Mouse (Mus musculus): Measurements from ENCODE around the gene Skil. TPM values are rescaled to one million over a fixed set of nuclear protein-coding genes. Genes with fewer than 3 reads are reported as not detected.

The Skil gene
- total RNA-seq, 4 experiments from 2014 or later: 29.2 to 39.4 (median 34.0) TPM

GRCm38 (mm10) chr3:31083507-31084245 is 11.2 kb upstream of the Skil start:
- no peak for DNase-seq

GRCm38 (mm10) chr3:31085000-31085399 is 9.9 kb upstream of the Skil start:
- DNase-seq: no peak

GRCm38 (mm10) chr3:31088789-31089775 is 5.8 kb upstream of the Skil start:
- no peak for DNase-seq

GRCm38 (mm10) chr3:31089956-31090355 is 4.9 kb upstream of the Skil start:
- DNase-seq: no peak

GRCm38 (mm10) chr3:31093196-31093595 is 1.7 kb upstream of the Skil start:
- peak; percentile 29 for DNase-seq

- DNase-seq: peak; percentile 49
Observed at GRCm38 (mm10) chr3:31093627-31094351, 1.1 kb upstream of the Skil start.

GRCm38 (mm10) chr3:31095179-31095490 is 277 bp downstream of the Skil start:
- DNase-seq: no peak

GRCm38 (mm10) chr3:31095491-31096154 is 765 bp downstream of the Skil start:
- DNase-seq: peak; percentile 66

- DNase-seq: no peak
Observed at GRCm38 (mm10) chr3:31096155-31097101, 1.6 kb downstream of the Skil start.

- no peak for DNase-seq
Observed at GRCm38 (mm10) chr3:31097102-31097720, 2.4 kb downstream of the Skil start.

GRCm38 (mm10) chr3:31097976-31098375 is 3.1 kb downstream of the Skil start:
- peak; percentile 38 for DNase-seq

- DNase-seq: no peak
Observed at GRCm38 (mm10) chr3:31098556-31098955, 3.7 kb downstream of the Skil start.

- no peak for DNase-seq
Observed at GRCm38 (mm10) chr3:31100026-31100425, 5.2 kb downstream of the Skil start.

- DNase-seq: no peak
Observed at GRCm38 (mm10) chr3:31100802-31101201, 5.9 kb downstream of the Skil start.

GRCm38 (mm10) chr3:31104936-31105335 is 10.1 kb downstream of the Skil start:
- no peak for DNase-seq

- no peak for DNase-seq
Observed at GRCm38 (mm10) chr3:31106597-31106996, 11.7 kb downstream of the Skil start.

- no peak for DNase-seq
Observed at GRCm38 (mm10) chr3:31107674-31108073, 12.8 kb downstream of the Skil start.

GRCm38 (mm10) chr3:31109108-31109507 is 14.2 kb downstream of the Skil start:
- no peak for DNase-seq

- DNase-seq: no peak
Observed at GRCm38 (mm10) chr3:31123098-31123497, 28.2 kb downstream of the Skil start.

- DNase-seq: no peak
Observed at GRCm38 (mm10) chr3:31126303-31126702, 31.4 kb downstream of the Skil start.

GRCm38 (mm10) chr3:31126848-31127247 is 32.0 kb downstream of the Skil start:
- DNase-seq: peak; percentile 69
